Mouse (Mus musculus): ENCODE measurements around the gene Ap2a2. TPM values are rescaled to one million over a fixed set of nuclear protein-coding genes. Genes with fewer than 3 reads are reported as not detected.

The Ap2a2 gene
- polyA plus RNA-seq (2015; fragmentation: Nextera tagmentation; extraction: Ambion mirVana) = 50.8 and 54.8 TPM in 2 replicates

GRCm38 (mm10) chr7:141561682-141562391, at the start of gene Ap2a2:
Gene Ap2a2 (plus strand): TSS chr7:141562173.
- Histone ChIP-seq H3K36me3 (peaks cover 12% of the 10 kb centered on the region), H3K27ac (replicated peaks) (peak within 1 kb of the TSS; percentile 89), H3K4me2 (peak within 1 kb of the TSS; percentile 95), H3K4me1 (peaks cover 50% of the 10 kb centered on the region), H3K4me3 (peak within 1 kb of the TSS; percentile 80), H3K27me3 (replicated peaks) (no peaks in the 10 kb centered on the region), H3K9me3 (no peaks in the 10 kb centered on the region), H3K9ac (peak within 1 kb of the TSS; percentile 97)
- ATAC-seq (ENCODE audit: extremely low read depth, insufficient number of reproducible peaks, low FRiP score, low TSS enrichment) = peak; percentile 91
- under 1% methylated on average over 71 of the region's 72 CpGs for WGBS

GRCm38 (mm10) chr7:141517638-141518037, 44.3 kb upstream of the Ap2a2 start:
- no peak overlapping the region for H3K27ac ChIP-seq (replicated peaks)
- H3K9ac ChIP-seq = no peak overlapping the region
- ATAC-seq (ENCODE audit: extremely low read depth, insufficient number of reproducible peaks, low FRiP score, low TSS enrichment) = no peak
- H3K4me2 ChIP-seq = no peak overlapping the region
- WGBS = 70% methylated on average over 4 of the region's 4 CpGs
- peaks cover 23% of the 10 kb centered on the region for H3K4me1 ChIP-seq
- no peaks in the 10 kb centered on the region for H3K9me3 ChIP-seq
- H3K27me3 ChIP-seq (replicated peaks) = no peaks in the 10 kb centered on the region
- peaks cover 53% of the 10 kb centered on the region for H3K36me3 ChIP-seq
- no peak overlapping the region for H3K4me3 ChIP-seq

DNA sequence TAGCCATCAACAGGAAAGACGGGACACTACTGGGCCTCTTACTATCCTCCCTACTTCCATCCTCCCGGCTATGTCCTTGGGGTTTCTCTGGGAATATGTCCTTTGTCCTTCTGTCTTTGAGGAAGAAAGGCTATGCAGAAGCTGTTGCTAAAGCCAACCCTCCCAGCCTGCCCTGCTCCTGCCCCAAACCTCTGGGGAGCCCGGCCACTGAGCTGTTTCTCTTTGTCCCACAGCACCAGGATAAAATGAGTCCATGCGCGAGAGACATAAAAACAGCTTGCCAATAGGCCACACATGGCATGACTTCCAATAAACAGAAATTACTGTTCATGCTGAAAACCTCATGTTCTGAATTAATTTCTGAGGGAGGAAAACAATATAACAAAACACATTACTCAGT, 43.7 kb upstream of the Ap2a2 start:
- Histone ChIP-seq H3K36me3 (peaks cover 50% of the 10 kb centered on the region), H3K9ac (no peak overlapping the region), H3K4me3 (no peak overlapping the region), H3K27me3 (replicated peaks) (no peaks in the 10 kb centered on the region), H3K4me2 (no peak overlapping the region), H3K27ac (replicated peaks) (no peak overlapping the region), H3K9me3 (no peaks in the 10 kb centered on the region), H3K4me1 (peaks cover 23% of the 10 kb centered on the region)
- WGBS = 89% methylated on average over 5 of the region's 5 CpGs
- ATAC-seq (ENCODE audit: extremely low read depth, insufficient number of reproducible peaks, low FRiP score, low TSS enrichment) = no peak

GRCm38 (mm10) chr7:141518926-141519325, 43.0 kb upstream of the Ap2a2 start:
- peaks cover 44% of the 10 kb centered on the region for H3K36me3 ChIP-seq
- 0 out of 2 replicates have a peak overlapping the region, but pooled peaks have one; percentile 19 for H3K9ac ChIP-seq
- ATAC-seq (ENCODE audit: extremely low read depth, insufficient number of reproducible peaks, low FRiP score, low TSS enrichment) = no peak
- H3K4me2 ChIP-seq = no peak overlapping the region
- 37% methylated on average over 3 of the region's 3 CpGs for WGBS
- H3K4me3 ChIP-seq = no peak overlapping the region
- H3K4me1 ChIP-seq = peaks cover 23% of the 10 kb centered on the region
- H3K27me3 ChIP-seq (replicated peaks) = no peaks in the 10 kb centered on the region
- H3K9me3 ChIP-seq = no peaks in the 10 kb centered on the region
- H3K27ac ChIP-seq (replicated peaks) = peak overlapping the region; percentile 67

DNA sequence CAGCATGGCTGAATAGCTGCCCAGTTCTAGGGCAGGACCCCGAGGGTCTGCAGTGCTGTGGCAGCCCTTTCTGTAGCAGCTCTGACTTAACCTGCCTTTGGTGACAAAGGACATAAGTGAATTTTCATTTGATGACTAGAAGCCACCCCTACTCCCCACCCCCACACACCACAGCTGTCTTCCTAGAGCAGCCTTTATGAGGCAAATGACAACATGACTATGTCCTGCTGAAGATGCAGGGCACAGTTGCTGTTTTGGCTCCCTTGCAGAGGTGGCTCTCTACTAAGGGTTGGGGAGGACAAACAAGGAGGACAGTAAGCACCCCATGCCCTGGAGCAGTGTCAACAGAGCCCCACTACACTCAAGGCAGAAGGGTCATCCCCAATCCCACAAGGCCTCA, 42.2 kb upstream of the Ap2a2 start:
- H3K36me3 ChIP-seq = peaks cover 38% of the 10 kb centered on the region
- peak overlapping the region; percentile 67 for H3K27ac ChIP-seq (replicated peaks)
- no peak overlapping the region for H3K4me3 ChIP-seq
- H3K9me3 ChIP-seq = no peaks in the 10 kb centered on the region
- no peak overlapping the region for H3K9ac ChIP-seq
- 59% methylated on average over 1 of the region's 1 CpGs for WGBS
- H3K4me1 ChIP-seq = peaks cover 23% of the 10 kb centered on the region
- H3K27me3 ChIP-seq (replicated peaks) = no peaks in the 10 kb centered on the region
- no peak overlapping the region for H3K4me2 ChIP-seq
- ATAC-seq (ENCODE audit: extremely low read depth, insufficient number of reproducible peaks, low FRiP score, low TSS enrichment) = no peak

DNA sequence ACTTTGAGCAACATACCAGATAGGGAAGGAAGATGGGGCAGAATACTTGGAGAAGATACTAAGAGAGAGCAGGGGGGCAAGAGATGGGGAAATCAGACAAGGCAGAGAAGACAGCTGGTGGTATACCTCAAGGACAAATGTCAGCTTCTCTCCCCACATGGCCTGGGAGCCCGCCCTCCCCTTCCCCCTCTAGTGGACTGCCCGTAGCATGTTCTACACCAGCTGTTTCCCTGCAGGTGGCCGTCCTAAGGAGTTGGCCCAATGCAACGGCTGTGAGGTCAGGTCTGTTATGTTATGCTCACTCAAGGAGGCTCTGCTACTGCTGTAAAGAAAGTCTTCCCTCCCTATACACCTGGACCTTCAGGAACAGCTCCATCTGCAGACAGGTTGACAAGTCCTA, 39.0 kb upstream of the Ap2a2 start:
- Histone ChIP-seq H3K27me3 (replicated peaks) (no peaks in the 10 kb centered on the region), H3K27ac (replicated peaks) (no peak overlapping the region), H3K36me3 (peaks cover 34% of the 10 kb centered on the region), H3K9me3 (no peaks in the 10 kb centered on the region), H3K4me3 (no peak overlapping the region), H3K4me2 (no peak overlapping the region), H3K4me1 (peaks cover 22% of the 10 kb centered on the region), H3K9ac (no peak overlapping the region)
- WGBS = 49% methylated on average over 4 of the region's 4 CpGs
- no peak for ATAC-seq (ENCODE audit: extremely low read depth, insufficient number of reproducible peaks, low FRiP score, low TSS enrichment)

- no peak overlapping the region for H3K4me2 ChIP-seq
- ATAC-seq (ENCODE audit: extremely low read depth, insufficient number of reproducible peaks, low FRiP score, low TSS enrichment) = no peak
- no peak overlapping the region for H3K9ac ChIP-seq
- no peaks in the 10 kb centered on the region for H3K27me3 ChIP-seq (replicated peaks)
- no peaks in the 10 kb centered on the region for H3K9me3 ChIP-seq
- H3K4me3 ChIP-seq = no peak overlapping the region
- peaks cover 44% of the 10 kb centered on the region for H3K36me3 ChIP-seq
- WGBS = 81% methylated on average over 4 of the region's 4 CpGs
- no peak overlapping the region for H3K27ac ChIP-seq (replicated peaks)
- peaks cover 10% of the 10 kb centered on the region for H3K4me1 ChIP-seq
Measured at GRCm38 (mm10) chr7:141524271-141524670, 37.7 kb upstream of the Ap2a2 start.

DNA sequence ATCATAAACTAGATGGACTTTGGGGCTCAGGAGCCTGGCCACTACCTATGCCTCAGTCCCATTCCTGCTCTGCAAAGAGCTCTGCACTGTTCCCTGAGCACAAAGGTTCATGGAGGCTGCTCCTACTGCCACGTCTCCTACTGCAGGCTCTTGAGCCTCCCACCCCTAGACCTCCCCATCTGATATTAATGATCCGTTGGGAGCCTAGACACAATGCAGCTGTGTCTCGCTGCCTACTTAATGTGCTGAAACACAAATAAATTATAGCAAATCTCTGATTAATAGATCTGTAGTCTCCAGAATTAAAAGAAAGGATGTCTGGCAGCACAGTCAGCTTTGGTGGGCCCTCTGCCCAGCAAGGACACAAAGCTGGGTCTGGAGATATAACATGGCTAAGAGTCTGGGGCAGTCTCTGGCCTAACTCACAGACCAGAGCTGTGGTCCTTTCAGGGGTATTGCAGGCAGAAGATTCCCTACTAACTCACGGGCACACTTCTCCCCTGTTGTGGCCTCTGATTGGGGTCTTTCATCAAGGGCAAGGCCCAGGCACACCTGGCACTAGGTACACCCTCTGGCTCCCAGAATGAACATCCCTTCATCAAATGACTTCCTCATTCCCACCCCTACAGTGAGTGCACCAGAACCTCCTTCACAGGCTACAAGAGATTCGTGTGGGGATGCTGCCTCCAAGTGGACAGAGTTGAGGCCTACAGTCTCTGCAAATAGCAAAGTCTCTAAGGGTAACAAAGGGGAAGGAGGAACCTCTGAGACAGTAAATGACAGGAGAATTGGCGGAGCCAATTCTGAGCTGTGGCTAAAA, 37.0 kb upstream of the Ap2a2 start:
- Histone ChIP-seq H3K27me3 (replicated peaks) (no peaks in the 10 kb centered on the region), H3K4me2 (no peak overlapping the region), H3K4me1 (peaks cover 3% of the 10 kb centered on the region), H3K36me3 (peaks cover 51% of the 10 kb centered on the region), H3K27ac (replicated peaks) (no peak overlapping the region), H3K9ac (no peak overlapping the region), H3K4me3 (no peak overlapping the region), H3K9me3 (no peaks in the 10 kb centered on the region)
- WGBS = 58% methylated on average over 6 of the region's 6 CpGs
- ATAC-seq (ENCODE audit: extremely low read depth, insufficient number of reproducible peaks, low FRiP score, low TSS enrichment) = no peak

DNA sequence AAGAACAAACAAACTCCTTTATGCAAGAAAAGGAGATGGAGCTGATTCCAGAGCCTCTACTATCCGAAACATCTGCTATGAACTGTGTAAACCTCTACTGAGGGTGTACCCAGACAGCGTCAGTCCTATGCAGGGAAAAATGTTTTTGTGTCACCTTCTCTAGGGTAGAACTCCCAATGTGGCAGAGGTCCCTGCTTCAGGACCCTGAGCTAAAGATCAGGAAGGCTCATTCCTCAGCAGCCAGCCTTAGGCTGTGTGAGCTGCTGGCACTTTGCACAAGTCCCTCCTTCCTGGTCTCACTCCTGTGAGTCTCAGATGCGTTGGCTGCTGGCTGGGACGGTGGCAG, 36.4 kb upstream of the Ap2a2 start:
- no peaks in the 10 kb centered on the region for H3K4me1 ChIP-seq
- H3K9me3 ChIP-seq = no peaks in the 10 kb centered on the region
- H3K27me3 ChIP-seq (replicated peaks) = no peaks in the 10 kb centered on the region
- H3K9ac ChIP-seq = no peak overlapping the region
- peaks cover 57% of the 10 kb centered on the region for H3K36me3 ChIP-seq
- H3K4me3 ChIP-seq = no peak overlapping the region
- no peak overlapping the region for H3K27ac ChIP-seq (replicated peaks)
- no peak overlapping the region for H3K4me2 ChIP-seq
- 80% methylated on average over 4 of the region's 4 CpGs for WGBS
- ATAC-seq (ENCODE audit: extremely low read depth, insufficient number of reproducible peaks, low FRiP score, low TSS enrichment) = no peak

DNA sequence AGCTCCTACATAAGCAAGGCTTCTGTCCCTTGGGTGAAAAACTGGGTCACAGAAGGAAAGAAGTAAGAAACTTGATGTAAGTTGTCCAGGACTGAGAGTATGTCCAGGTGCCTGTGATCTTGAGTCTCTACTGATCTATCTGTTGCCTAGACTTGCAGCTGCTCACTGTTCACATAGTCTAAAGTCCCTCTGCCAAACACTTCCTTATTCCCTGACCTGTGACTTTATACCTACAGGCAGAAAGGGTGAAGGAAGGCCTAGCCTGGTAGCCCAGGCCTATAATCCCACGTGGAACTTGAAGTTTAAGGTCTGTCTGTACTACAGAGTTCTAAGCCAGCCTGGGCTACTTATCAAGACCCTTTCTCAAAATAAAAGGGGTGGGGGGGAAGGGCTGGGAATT, 26.4 kb upstream of the Ap2a2 start:
- no peak overlapping the region for H3K4me2 ChIP-seq
- H3K9ac ChIP-seq = no peak overlapping the region
- ATAC-seq (ENCODE audit: extremely low read depth, insufficient number of reproducible peaks, low FRiP score, low TSS enrichment) = no peak
- no peak overlapping the region for H3K27ac ChIP-seq (replicated peaks)
- H3K4me1 ChIP-seq = peaks cover 20% of the 10 kb centered on the region
- WGBS = 68% methylated on average over 1 of the region's 1 CpGs
- H3K4me3 ChIP-seq = no peak overlapping the region
- H3K27me3 ChIP-seq (replicated peaks) = no peaks in the 10 kb centered on the region
- H3K9me3 ChIP-seq = no peaks in the 10 kb centered on the region
- peaks cover 13% of the 10 kb centered on the region for H3K36me3 ChIP-seq

- no peak for ATAC-seq (ENCODE audit: extremely low read depth, insufficient number of reproducible peaks, low FRiP score, low TSS enrichment)
- H3K4me2 ChIP-seq = peak overlapping the region; percentile 95
Measured at GRCm38 (mm10) chr7:141538852-141539555, 23.0 kb upstream of the Ap2a2 start.

More at GRCm38 (mm10) chr7:141538852-141539555, 23.0 kb upstream of the Ap2a2 start:
- Histone ChIP-seq H3K4me3 (peak overlapping the region; percentile 84), H3K9me3 (no peaks in the 10 kb centered on the region), H3K27me3 (replicated peaks) (no peaks in the 10 kb centered on the region), H3K27ac (replicated peaks) (peak overlapping the region; percentile 84), H3K36me3 (no peaks in the 10 kb centered on the region; the same call in 1 of the 2 replicates), H3K4me1 (peaks cover 25% of the 10 kb centered on the region), H3K9ac (peak overlapping the region; percentile 92)
- 12% methylated on average over 18 of the region's 18 CpGs for WGBS

Measured in heart, embryonic 13.5 days (tissue).